Mouse (Mus musculus): Measurements from ENCODE around the gene 4930442H23Rik.

DNA sequence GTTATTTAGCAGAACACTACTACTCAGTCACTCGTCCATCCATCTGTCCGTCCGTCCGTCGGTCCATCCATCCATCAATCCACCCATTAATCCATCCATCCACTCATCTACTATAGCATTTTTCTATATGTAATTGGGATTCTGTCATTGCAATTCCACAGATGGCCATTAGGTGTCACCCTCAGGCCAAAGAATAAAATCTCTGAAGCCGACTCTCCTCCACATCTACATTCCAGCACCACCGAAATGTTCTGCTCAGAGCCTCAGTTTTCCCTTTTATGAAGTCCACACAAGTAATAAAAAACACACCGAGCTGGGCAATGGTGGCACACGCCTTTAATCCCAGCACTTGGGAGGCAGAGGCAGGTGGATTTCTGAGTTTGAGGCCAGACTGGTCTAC, 14.6 kb upstream of the 4930442H23Rik start:
- TF ChIP-seq POLR2A (IDR thresholded peaks at IDR 0.05; ENCODE audit: low read depth, low read length): no peak
- TF ChIP-seq CTCF (IDR thresholded peaks at IDR 0.05; ENCODE audit: borderline replicate concordance, insufficient read depth, low read length): no peak
